Comparison of ENCODE assay signal across 8 mouse cellular contexts in the genomic region with DNA sequence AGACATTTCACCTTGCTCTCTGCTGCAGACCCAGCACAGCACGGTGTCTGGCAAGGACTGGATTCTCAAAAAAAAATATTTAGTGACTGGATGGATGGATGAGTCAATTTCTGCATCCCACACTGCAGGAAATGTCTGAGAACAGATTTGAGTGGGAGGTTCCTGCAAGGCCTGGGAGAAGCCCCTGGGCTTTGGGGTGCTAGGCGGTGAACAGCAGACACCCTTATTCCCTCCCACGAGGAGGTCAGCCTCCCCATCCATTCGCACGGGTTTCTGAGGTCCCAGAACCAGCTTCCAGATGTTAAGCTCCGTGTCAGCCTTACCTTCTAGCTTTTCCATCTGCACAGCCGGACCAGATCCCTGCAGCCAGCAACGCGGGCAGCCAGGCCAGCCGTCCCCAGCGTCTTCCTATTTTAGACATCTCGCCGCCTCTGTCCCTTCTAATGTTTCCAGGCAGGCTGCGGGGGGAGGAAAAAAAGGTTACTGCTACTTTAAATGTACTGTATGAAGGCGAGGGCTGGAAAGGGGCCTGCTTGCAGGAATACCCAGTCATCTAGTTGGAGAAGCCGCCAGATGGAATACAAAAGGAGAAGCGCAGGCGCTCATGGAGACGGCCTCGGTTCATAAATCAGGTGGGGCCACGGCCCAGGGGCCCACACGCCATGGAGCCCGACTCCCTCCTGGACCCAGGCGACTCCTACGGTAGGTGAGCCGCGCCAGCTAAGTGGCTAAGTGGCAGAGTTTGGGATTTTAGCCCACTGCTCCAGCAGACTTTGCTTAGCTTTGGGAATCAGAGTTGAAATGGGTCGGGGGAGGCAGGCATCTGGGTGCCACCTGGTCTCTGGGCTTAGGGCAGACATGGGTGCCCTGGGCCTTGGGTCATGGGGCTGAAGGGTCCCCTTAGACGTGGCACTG. TPM values are rescaled to one million over a fixed set of nuclear protein-coding genes. Genes with fewer than 3 reads are reported as not detected.
DNase-seq lines count a peak whose midpoint lies in the region; ATAC-seq and TF ChIP-seq lines count a peak whose summit lies in the region.

A gene (plus strand): TSS at position 356 of the 915 bp plus-strand sequence.

- no peak within 1 kb of the TSS for H3K4me3 ChIP-seq in liver, embryonic 11.5 days (ENCODE audit: low read depth, low read length)
- H3K4me3 ChIP-seq in cerebellum, adult 2 months (replicated peaks; ENCODE audit: insufficient read depth, low read depth, low read length), result peak within 1 kb of the TSS; percentile 51
- no peak within 1 kb of the TSS for H3K4me3 ChIP-seq in hindbrain, embryonic 12.5 days

- H3K9me3 ChIP-seq in liver, embryonic 11.5 days (ENCODE audit: control insufficient read depth, low read length), result no peaks in the 10 kb centered on the region
- H3K9me3 ChIP-seq in hindbrain, embryonic 12.5 days (replicated peaks), result no peaks in the 10 kb centered on the region

- no peaks in the 10 kb centered on the region for H3K4me1 ChIP-seq in liver, embryonic 11.5 days (replicated peaks; ENCODE audit: control insufficient read depth, insufficient read depth, low read length)
- peaks cover 36% of the 10 kb centered on the region for H3K4me1 ChIP-seq in cerebellum, adult 2 months (ENCODE audit: control insufficient read depth, insufficient read depth, low read length)
- H3K4me1 ChIP-seq in hindbrain, embryonic 12.5 days, result peaks cover 18% of the 10 kb centered on the region

- WGBS in liver, embryonic 11.5 days, result 66% methylated on average over 29 of the region's 29 CpGs
- WGBS in cerebellum, adult 2 months, result 31% methylated on average over 29 of the region's 29 CpGs
- 51% methylated on average over 29 of the region's 29 CpGs for WGBS in hindbrain, embryonic 12.5 days

- no peak for TF ChIP-seq CTCF in cerebellum, adult 2 months (IDR thresholded peaks at IDR 0.05; ENCODE audit: borderline replicate concordance, insufficient read depth, low read depth, low read length)

- H3K4me2 ChIP-seq in liver, embryonic 11.5 days, result no peak within 1 kb of the TSS
- H3K4me2 ChIP-seq in hindbrain, embryonic 12.5 days (replicated peaks), result peak within 1 kb of the TSS; percentile 13; the same call in 1 of the 2 replicates

- intact Hi-C loops in left cerebral cortex, postnatal 25 days (cut with DNase I), result loop anchor here (1.0 to 5.0 kb wide), 5 partner anchors 53 to 369 kb away; no protein-coding TSS in a partner anchor

- no peak within 1 kb of the TSS for H3K27ac ChIP-seq in liver, embryonic 11.5 days (ENCODE audit: low read depth, low read length)
- peak within 1 kb of the TSS; percentile 87 for H3K27ac ChIP-seq in cerebellum, adult 2 months (ENCODE audit: insufficient read depth, low read length)
- H3K27ac ChIP-seq in hindbrain, embryonic 12.5 days, result no peak within 1 kb of the TSS

- TF ChIP-seq POLR2A in cerebellum, adult 2 months (IDR thresholded peaks at IDR 0.05; ENCODE audit: borderline replicate concordance, insufficient read depth, low read length), result no peak

- no peak within 1 kb of the TSS for H3K9ac ChIP-seq in liver, embryonic 11.5 days (ENCODE audit: low read depth, low read length)
- H3K9ac ChIP-seq in hindbrain, embryonic 12.5 days, result no peak within 1 kb of the TSS

- H3K27me3 ChIP-seq in liver, embryonic 11.5 days (replicated peaks; ENCODE audit: control insufficient read depth, insufficient read depth, low read length), result peaks cover 5% of the 10 kb centered on the region
- H3K27me3 ChIP-seq in cerebellum, adult 2 months (ENCODE audit: control insufficient read depth, insufficient read depth, low read length), result no peaks in the 10 kb centered on the region
- no peaks in the 10 kb centered on the region; the same call in 1 of the 2 replicates for H3K27me3 ChIP-seq in hindbrain, embryonic 12.5 days

- DNase-seq in liver, embryonic 11.5 days (ENCODE audit: low spot score), result no peak
- no peak for DNase-seq in liver
- peak; percentile 54 to 63 for DNase-seq in cerebellum, adult 2 months
- peak; percentile 75 for DNase-seq in gastrocnemius, adult 18-20 months (ENCODE audit: low spot score)
- DNase-seq in left cerebral cortex, postnatal 25 days (ENCODE audit: low spot score in 2 of 2), result peak; percentile 72 to 95
- peak; percentile 63 for DNase-seq in right cerebral cortex, postnatal 14 days
- no peak for DNase-seq in ovary, postnatal 10 days (ENCODE audit: low spot score)

- no peak for ATAC-seq in liver, embryonic 11.5 days (replicated peaks; ENCODE audit: low FRiP score)
- ATAC-seq in hindbrain, embryonic 12.5 days (ENCODE audit: low FRiP score), result 0 out of 2 replicates have a peak, but pooled peaks have one; percentile 24

- no peaks in the 10 kb centered on the region for H3K36me3 ChIP-seq in liver, embryonic 11.5 days (ENCODE audit: control insufficient read depth, insufficient read depth, low read length)
- H3K36me3 ChIP-seq in hindbrain, embryonic 12.5 days, result no peaks in the 10 kb centered on the region

RNA-seq across cellular contexts. Expression of the gene that starts here (rescaled TPM):
- 16.2 and 20.0 TPM in 2 replicates for polyA plus RNA-seq in liver, embryonic 11.5 days (2014; fragmentation: Nextera tagmentation; extraction: Ambion mirVana)
- 136 and 171 TPM in 2 replicates for polyA plus RNA-seq in cerebellum, adult 2 months (2012; rRNA removed)
- total RNA-seq in gastrocnemius, adult 18-20 months (2021), result 10 to 100 TPM; 41.7 to 46.3 TPM
- 64.8 and 68.1 TPM in 2 replicates for polyA plus RNA-seq in hindbrain, embryonic 12.5 days (2016; fragmentation: Nextera tagmentation; extraction: Ambion mirVana)
- total RNA-seq in left cerebral cortex, postnatal 25 days (2021), result 100 to 1,000 TPM; 143 to 154 TPM

Comparison
In these comparisons a context has a peak if more than half of its experiments do, and no peak if none do; other contexts are left out.
1. DNase-seq: peak in cerebellum, adult 2 months (2 of 2), gastrocnemius, adult 18-20 months (single experiment), left cerebral cortex, postnatal 25 days (2 of 2) and right cerebral cortex, postnatal 14 days (single experiment); none in liver, embryonic 11.5 days (single experiment), liver (single experiment) and ovary, postnatal 10 days (single experiment).